Mouse (Mus musculus) thymus, postnatal 10 days (tissue): ENCODE data around the gene Adgrb3.

ENCODE experiments used
- DNase-seq, 2 experiments: peaks; one replicate each; pipeline ENCODE4 v3.0.0; 2021; ENCODE audit warnings: low spot score in 2 of 2

Gene Adgrb3

DNA sequence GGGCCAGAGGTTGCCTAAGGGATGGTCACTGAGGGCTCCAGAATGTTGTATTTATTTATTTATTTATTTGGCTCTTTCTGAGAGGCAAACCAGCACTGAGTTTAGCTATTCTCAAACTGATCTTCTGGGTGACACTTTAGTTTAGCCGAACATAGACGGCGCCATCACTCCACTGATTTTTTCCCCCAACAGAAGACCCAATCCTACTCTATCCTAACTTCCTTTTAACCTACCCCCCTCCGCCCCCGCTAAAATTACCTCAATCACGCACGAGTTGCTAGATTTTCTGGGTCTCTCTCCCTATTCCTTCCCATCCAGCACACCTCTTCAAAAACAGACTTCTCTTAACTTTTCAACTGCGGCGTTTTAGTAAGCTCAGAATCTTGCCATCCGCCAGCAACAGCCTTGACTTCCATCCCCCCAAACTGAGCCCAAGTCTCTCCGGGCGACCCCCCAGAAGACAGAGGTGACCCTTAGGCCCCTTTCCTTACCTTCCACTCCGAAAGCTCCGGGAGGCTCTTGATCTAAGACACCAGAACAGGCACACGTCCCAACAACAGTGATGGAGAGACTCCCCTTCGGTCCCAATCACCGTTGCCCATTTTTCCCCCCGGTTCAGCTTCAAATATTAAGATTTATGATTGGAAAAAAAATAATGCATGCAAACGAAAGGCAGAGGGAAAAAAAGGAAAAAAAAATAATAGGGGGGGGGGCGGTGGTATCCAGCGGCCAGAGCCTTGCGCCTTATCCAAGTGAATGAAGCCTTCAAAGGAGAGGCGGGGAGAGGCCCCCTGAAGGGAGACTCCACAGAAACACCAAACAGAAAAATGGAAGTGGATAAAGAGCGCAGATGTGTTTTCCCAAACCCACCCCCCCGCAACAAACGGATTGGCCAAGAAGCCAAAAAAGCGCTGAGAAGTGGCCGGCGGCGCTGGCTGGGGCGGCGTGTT lies at the start of gene Adgrb3:
Gene Adgrb3 (minus strand): TSS at position 737 of the 950 bp plus-strand sequence.
- no peak for DNase-seq

GRCm38 (mm10) chr1:25877526-25877925 lies 48.0 kb upstream of the Adgrb3 start:
- no peak for DNase-seq

- no peak for DNase-seq
Observed at GRCm38 (mm10) chr1:25857473-25857872, 28.0 kb upstream of the Adgrb3 start.

DNA sequence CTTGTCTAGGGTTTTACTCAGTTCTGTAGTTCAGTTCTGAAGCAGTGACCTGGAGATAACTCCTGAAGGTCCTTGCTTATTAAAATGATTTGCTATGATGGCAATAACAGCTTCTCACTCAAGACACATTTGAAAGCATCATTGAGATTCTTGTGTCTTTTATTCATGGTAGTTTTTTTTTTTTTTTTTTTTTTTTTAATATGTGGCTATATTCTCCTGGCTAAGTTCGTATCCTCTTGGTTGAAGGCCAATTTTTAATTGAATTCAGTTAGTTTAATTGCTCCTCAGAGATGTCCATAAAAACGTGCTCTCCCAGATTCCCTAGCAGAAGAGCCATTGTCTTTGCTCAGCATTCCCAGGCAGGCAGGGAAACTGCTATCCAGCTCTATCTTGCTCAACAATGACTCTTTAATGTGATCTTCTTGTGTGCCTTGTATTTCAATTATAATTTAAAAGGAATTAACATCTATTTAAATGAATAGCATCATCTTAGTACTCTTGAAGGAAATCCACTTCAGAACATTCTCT lies 25.0 kb upstream of the Adgrb3 start:
- no peak for DNase-seq

- DNase-seq: no peak
Observed at GRCm38 (mm10) chr1:25832260-25832659, 2.8 kb upstream of the Adgrb3 start.

DNA sequence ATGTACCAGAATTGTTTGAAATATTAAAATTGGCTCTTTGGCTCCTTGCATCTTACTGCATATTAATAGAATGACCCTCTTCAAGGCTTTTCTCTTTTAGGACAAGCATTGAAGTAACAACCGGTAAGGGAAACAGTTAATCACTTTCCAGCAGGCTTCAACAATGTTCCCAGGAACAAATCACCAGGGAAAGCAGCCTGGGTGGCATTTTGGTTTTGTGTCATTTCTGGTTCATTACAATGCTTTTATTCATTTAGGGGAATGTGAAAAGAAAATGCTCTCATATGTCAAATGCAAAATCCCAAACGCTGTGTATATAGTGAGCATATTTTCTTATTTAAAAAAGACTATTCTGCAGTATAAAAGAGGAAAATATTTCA lies 2.0 kb upstream of the Adgrb3 start:
- no peak for DNase-seq

DNA sequence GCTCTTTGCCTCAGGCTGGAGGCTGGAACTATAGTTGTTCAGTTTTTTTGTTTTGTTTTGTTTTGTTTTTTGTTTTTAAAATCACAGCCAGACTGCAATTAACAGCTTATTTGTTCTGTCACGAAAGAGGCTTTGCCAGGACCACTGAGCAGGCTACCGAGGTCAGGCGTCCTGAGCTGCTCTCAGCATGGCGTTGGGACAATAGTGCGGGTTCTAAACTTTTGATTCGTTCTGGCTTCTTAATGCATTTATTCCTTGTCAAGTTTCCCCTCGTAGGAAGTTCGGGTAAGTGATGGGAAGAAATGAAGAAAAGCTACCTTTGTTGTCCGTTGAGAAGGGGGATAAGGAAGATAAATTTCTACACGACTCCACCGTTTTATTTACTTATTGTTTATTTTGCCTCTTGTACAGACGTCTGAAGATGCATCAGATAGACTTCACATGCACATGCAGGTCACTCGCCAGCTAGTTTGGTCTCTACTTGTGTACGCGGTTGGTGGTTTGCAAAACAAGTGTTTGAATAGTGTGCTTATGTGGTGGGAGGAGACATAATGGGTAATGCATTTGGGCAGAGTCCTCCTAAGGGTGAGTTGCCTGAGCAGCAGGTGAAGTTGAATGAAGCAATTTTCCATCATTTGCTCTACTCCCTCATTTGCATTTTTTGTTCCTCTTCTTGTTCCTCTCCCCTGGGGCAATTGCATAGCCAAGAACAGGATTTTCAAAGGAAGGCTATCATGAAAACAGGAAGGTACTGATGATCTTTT lies 1.4 kb upstream of the Adgrb3 start:
- no peak for DNase-seq

GRCm38 (mm10) chr1:25829921-25830751 lies 629 bp upstream of the Adgrb3 start:
- DNase-seq: no peak

- DNase-seq: no peak
Observed at GRCm38 (mm10) chr1:25828071-25828755, 1.3 kb downstream of the Adgrb3 start.

- DNase-seq: no peak
Observed at GRCm38 (mm10) chr1:25827436-25827835, 2.1 kb downstream of the Adgrb3 start.

DNA sequence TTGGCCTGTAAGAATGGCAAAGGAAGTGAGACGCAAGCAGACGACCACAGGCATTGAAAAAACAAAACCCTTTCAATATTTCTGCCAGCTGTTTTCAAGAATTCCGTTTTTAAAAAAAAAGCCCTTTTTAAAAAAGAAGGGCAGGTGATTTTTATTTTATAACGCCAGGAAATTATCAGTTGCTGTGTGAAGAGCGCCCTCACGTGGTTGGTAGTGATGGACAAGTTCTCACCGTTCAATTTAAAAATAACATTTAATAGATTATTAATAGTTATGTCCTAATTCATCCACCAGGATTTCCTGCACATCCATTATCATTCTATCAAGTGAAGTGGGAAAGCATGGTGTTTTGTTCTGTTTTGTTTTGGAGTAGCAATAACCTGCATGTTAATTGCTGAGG lies 2.7 kb downstream of the Adgrb3 start:
- DNase-seq: no peak

- DNase-seq: no peak
Observed at GRCm38 (mm10) chr1:25824626-25825025, 4.9 kb downstream of the Adgrb3 start.

DNA sequence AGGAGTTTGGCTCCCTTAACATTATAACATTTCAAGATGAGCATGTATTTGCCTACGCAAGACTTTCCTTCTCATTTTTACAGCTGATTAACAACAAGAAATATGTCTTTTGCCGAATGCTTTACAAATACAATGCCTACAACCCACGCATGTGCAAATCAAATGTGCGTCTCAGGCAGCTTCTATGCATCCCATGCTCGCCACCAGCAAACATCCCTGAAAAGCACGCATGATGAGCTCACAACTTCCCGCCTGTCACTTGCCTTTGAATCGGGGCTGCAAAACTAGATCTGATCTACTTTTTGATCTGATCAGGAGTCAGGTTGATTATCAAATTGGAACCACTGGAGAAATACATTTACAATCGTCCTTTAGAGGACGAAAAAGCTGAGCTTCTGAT lies 5.5 kb downstream of the Adgrb3 start:
- no peak for DNase-seq

DNA sequence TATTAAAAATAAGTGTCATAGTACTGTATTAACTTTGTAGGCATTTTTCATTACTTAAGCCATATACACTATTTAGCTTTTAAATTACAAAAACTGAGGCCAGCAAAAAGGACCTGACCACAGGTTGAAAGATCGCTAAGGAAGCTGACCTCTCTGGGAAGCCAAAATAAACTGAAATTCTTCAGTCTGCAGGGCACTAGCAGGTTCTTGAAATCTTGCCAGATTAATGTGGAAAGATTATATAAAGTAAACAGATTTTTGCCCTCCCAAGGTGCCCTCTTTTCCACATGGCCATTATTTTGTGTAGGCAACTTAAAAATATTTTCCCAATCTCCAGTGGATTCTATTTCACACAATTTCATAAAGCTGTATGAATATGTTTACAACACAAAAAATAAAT lies 14.0 kb downstream of the Adgrb3 start:
- no peak for DNase-seq

DNA sequence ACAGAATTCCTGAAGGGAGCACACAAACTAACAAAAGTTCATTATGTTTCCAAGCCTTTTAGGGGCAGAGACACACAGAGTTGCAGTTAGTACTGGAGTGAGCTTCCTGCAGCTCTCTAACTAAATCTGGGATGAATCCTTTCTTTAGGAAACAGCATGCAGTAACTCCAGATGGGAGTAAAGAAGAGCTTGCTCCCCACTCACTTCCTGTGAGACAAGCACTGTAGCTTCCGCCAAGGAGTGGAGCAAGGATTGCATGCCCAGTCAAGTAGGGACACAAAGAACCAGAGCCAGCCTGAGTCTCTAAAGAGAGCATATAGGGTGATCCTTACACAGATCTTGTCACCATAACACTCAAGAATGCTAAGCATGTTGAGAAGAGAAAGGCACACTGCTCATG lies 50.7 kb downstream of the Adgrb3 start:
- no peak for DNase-seq

GRCm38 (mm10) chr1:25777459-25777858 lies 52.0 kb downstream of the Adgrb3 start:
- DNase-seq: no peak

DNA sequence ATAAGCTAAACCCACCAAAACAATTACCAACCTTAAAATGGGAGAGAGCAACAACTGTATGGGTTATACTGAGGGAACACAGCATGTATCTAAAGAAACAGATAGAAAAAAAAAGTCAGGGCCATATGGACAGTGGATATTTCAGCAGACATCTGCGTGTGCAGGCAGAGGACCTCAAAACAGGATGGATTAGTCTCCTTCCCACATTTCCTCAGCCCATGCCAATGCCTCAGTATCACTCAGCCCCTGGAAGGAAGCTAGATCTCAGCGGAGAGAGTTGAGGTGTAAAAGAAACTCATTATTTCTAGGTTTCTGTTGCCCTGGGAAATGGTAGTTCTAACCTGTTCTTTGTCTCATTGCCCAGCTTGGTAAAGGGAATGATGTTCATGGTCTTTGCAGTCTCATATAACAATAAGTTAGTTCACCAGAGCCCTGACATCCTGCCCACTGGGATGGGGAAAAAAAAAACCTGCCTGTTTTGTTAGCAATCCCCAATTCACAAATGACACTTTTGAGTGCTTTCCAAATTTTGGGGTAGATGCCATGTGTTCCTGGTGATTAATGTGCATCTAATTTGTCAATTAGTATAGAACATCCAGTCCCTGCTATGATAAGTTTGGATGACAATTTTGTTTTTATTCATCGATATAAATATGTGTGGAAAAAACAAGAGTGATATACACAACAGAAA lies 53.9 kb downstream of the Adgrb3 start:
- DNase-seq: no peak

DNA sequence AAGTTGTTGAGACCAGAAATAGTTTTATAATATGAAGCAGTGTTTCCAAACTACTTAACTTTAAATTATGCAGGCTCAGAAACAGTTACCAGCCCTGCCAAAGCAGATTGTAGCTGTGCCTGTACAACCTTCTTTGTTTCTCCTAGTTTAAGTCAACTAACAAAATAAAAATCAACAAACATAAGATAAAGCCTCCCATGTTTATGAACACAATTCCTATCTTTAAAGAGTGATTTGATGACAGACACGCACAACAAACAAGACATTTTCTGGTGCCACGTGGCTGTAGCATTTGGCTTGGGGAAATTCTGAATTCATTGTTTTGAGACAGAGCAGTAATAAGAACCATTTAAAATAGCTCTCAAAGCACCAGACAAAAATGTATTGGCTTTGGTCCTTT lies 60.5 kb downstream of the Adgrb3 start:
- DNase-seq: no peak

DNA sequence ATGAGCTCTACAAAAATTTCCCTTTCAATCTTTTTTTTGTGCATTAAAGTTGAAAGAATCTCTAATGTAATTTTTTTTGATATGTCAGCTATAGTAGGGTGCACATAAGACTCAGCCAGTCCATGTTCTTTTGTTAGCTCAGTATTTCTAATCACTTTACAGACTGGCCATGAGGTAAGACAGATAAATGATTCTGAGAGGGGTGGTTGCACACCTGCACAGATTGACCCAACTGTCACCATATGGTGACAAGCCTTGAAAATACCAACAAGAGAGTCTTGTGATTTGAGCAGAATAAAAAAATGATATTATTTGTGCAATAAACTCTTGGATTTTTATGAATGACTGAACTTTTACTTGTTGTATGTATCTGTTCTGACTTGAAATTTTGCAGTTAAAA lies 74.2 kb downstream of the Adgrb3 start:
- no peak for DNase-seq

- DNase-seq: no peak
Observed at GRCm38 (mm10) chr1:25754528-25754927, 75.0 kb downstream of the Adgrb3 start.

DNA sequence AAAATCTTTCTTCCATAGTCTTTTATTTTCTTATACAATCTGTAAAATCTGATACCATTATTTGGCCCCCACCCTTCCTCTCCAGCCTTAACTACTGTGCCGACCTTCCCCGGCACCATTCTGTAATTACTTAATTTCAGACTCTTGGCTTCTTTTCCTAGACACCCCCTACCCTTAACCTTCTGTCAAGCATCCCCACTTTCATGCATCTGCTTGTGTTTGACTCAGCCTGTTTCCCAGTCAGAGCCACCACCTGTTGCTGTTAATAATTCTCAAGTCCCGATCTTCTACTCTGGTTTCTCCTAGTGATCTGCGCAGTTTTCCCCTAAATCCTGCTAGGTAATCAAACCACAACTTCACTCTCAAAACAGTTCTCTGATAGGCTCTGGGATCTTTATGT lies 83.9 kb downstream of the Adgrb3 start:
- DNase-seq: no peak
